Mouse (Mus musculus): ENCODE measurements at regions not wholly inside any gene's neighbourhood (a gene's known extent, or its start where the extent isn't known, plus 50 kb on each side); places are given as distances from the start of the nearest gene placed in this dataset.

GRCm38 (mm10) chr2:8628007-8628406 lies 1118.6 kb upstream of the Celf2 start:
- Histone ChIP-seq H3K9me3 (no peaks in the 10 kb centered on the region), H3K4me1 (no peaks in the 10 kb centered on the region), H3K27ac (no peak overlapping the region), H3K4me3 (no peak overlapping the region), H3K27me3 (replicated peaks) (no peaks in the 10 kb centered on the region), H3K4me2 (replicated peaks) (no peak overlapping the region), H3K9ac (no peak overlapping the region), H3K36me3 (no peaks in the 10 kb centered on the region)
- ATAC-seq (ENCODE audit: low FRiP score, low read depth), result no peak
- WGBS, result 81% methylated on average over 1 of the region's 1 CpGs

GRCm38 (mm10) chr2:8628485-8629208 lies 1119.3 kb upstream of the Celf2 start:
- Histone ChIP-seq H3K4me3 (no peak overlapping the region), H3K9me3 (no peaks in the 10 kb centered on the region), H3K9ac (no peak overlapping the region), H3K27me3 (replicated peaks) (no peaks in the 10 kb centered on the region), H3K27ac (no peak overlapping the region), H3K4me2 (replicated peaks) (no peak overlapping the region), H3K4me1 (no peaks in the 10 kb centered on the region), H3K36me3 (no peaks in the 10 kb centered on the region)
- ATAC-seq (ENCODE audit: low FRiP score, low read depth), result no peak
- WGBS, result 95% methylated on average over 2 of the region's 2 CpGs

- H3K36me3 ChIP-seq, result no peaks in the 10 kb centered on the region
- no peaks in the 10 kb centered on the region for H3K4me1 ChIP-seq
- no peak overlapping the region for H3K4me2 ChIP-seq (replicated peaks)
- WGBS, result 68% methylated on average over 7 of the region's 7 CpGs
- H3K9ac ChIP-seq, result no peak overlapping the region
- no peak overlapping the region for H3K4me3 ChIP-seq
- H3K9me3 ChIP-seq, result no peaks in the 10 kb centered on the region
- H3K27ac ChIP-seq, result no peak overlapping the region
- no peaks in the 10 kb centered on the region for H3K27me3 ChIP-seq (replicated peaks)
- no peak for ATAC-seq (ENCODE audit: low FRiP score, low read depth)
Measured at GRCm38 (mm10) chr2:8638082-8638481, 1128.7 kb upstream of the Celf2 start.

GRCm38 (mm10) chr2:8639282-8639681 lies 1129.9 kb upstream of the Celf2 start:
- 51% methylated on average over 3 of the region's 3 CpGs for WGBS

GRCm38 (mm10) chr2:8645463-8645862 lies 1136.1 kb upstream of the Celf2 start:
- Histone ChIP-seq H3K27ac (no peak overlapping the region), H3K9me3 (no peaks in the 10 kb centered on the region), H3K4me1 (no peaks in the 10 kb centered on the region), H3K36me3 (no peaks in the 10 kb centered on the region), H3K4me3 (no peak overlapping the region), H3K4me2 (replicated peaks) (no peak overlapping the region), H3K27me3 (replicated peaks) (no peaks in the 10 kb centered on the region), H3K9ac (no peak overlapping the region)
- 60% methylated on average over 1 of the region's 1 CpGs for WGBS
- no peak for ATAC-seq (ENCODE audit: low FRiP score, low read depth)

More at GRCm38 (mm10) chr2:8639282-8639681, 1129.9 kb upstream of the Celf2 start:
- Histone ChIP-seq H3K9ac (no peak overlapping the region), H3K27ac (no peak overlapping the region), H3K9me3 (no peaks in the 10 kb centered on the region), H3K27me3 (replicated peaks) (no peaks in the 10 kb centered on the region), H3K36me3 (no peaks in the 10 kb centered on the region), H3K4me2 (replicated peaks) (no peak overlapping the region), H3K4me3 (no peak overlapping the region), H3K4me1 (no peaks in the 10 kb centered on the region)
- ATAC-seq (ENCODE audit: low FRiP score, low read depth), result no peak

GRCm38 (mm10) chr2:8660544-8660943 lies 1151.2 kb upstream of the Celf2 start:
- no peaks in the 10 kb centered on the region for H3K27me3 ChIP-seq (replicated peaks)
- H3K4me2 ChIP-seq (replicated peaks), result no peak overlapping the region
- 84% methylated on average over 7 of the region's 7 CpGs for WGBS
- no peaks in the 10 kb centered on the region for H3K9me3 ChIP-seq
- H3K36me3 ChIP-seq, result no peaks in the 10 kb centered on the region
- no peak overlapping the region for H3K27ac ChIP-seq
- no peaks in the 10 kb centered on the region for H3K4me1 ChIP-seq
- H3K9ac ChIP-seq, result no peak overlapping the region
- ATAC-seq (ENCODE audit: low FRiP score, low read depth), result no peak
- H3K4me3 ChIP-seq, result no peak overlapping the region

- 22% methylated on average over 10 of the region's 10 CpGs for WGBS
- no peak overlapping the region for H3K4me3 ChIP-seq
Measured at GRCm38 (mm10) chr2:8673751-8674378, 1164.5 kb upstream of the Celf2 start.

GRCm38 (mm10) chr2:8675537-8675936 lies 1166.2 kb upstream of the Celf2 start:
- H3K9ac ChIP-seq, result no peak overlapping the region
- no peaks in the 10 kb centered on the region for H3K9me3 ChIP-seq
- ATAC-seq (ENCODE audit: low FRiP score, low read depth), result no peak
- no peaks in the 10 kb centered on the region for H3K36me3 ChIP-seq
- no peak overlapping the region for H3K4me3 ChIP-seq
- 72% methylated on average over 4 of the region's 4 CpGs for WGBS
- H3K4me1 ChIP-seq, result no peaks in the 10 kb centered on the region
- no peak overlapping the region for H3K27ac ChIP-seq
- no peaks in the 10 kb centered on the region for H3K27me3 ChIP-seq (replicated peaks)
- H3K4me2 ChIP-seq (replicated peaks), result no peak overlapping the region

More at GRCm38 (mm10) chr2:8673751-8674378, 1164.5 kb upstream of the Celf2 start:
- H3K9me3 ChIP-seq, result no peaks in the 10 kb centered on the region
- no peak overlapping the region for H3K27ac ChIP-seq
- peak; percentile 34; the same call in 1 of the 2 replicates for ATAC-seq (ENCODE audit: low FRiP score, low read depth)
- H3K36me3 ChIP-seq, result no peaks in the 10 kb centered on the region
- H3K4me1 ChIP-seq, result no peaks in the 10 kb centered on the region
- no peak overlapping the region for H3K4me2 ChIP-seq (replicated peaks)
- no peaks in the 10 kb centered on the region for H3K27me3 ChIP-seq (replicated peaks)
- no peak overlapping the region for H3K9ac ChIP-seq

GRCm38 (mm10) chr2:8676546-8676945 lies 1167.2 kb upstream of the Celf2 start:
- ATAC-seq (ENCODE audit: low FRiP score, low read depth), result no peak
- no peak overlapping the region for H3K4me3 ChIP-seq
- H3K9ac ChIP-seq, result no peak overlapping the region
- no peaks in the 10 kb centered on the region for H3K36me3 ChIP-seq
- no peak overlapping the region for H3K27ac ChIP-seq
- no peaks in the 10 kb centered on the region for H3K27me3 ChIP-seq (replicated peaks)
- no peak overlapping the region for H3K4me2 ChIP-seq (replicated peaks)
- 15% methylated on average over 4 of the region's 4 CpGs for WGBS
- no peaks in the 10 kb centered on the region for H3K4me1 ChIP-seq
- H3K9me3 ChIP-seq, result no peaks in the 10 kb centered on the region

- no peak overlapping the region for H3K4me2 ChIP-seq (replicated peaks)
- H3K4me3 ChIP-seq, result no peak overlapping the region
- H3K27me3 ChIP-seq (replicated peaks), result no peaks in the 10 kb centered on the region
- H3K9ac ChIP-seq, result no peak overlapping the region
- H3K4me1 ChIP-seq, result no peaks in the 10 kb centered on the region
- H3K36me3 ChIP-seq, result no peaks in the 10 kb centered on the region
- ATAC-seq (ENCODE audit: low FRiP score, low read depth), result no peak
- H3K9me3 ChIP-seq, result no peaks in the 10 kb centered on the region
- H3K27ac ChIP-seq, result no peak overlapping the region
- WGBS, result 37% methylated on average over 8 of the region's 8 CpGs
Measured at GRCm38 (mm10) chr2:8690846-8691643, 1181.7 kb upstream of the Celf2 start.

GRCm38 (mm10) chr2:8729306-8729705 lies 1151.7 kb upstream of the 4930412O13Rik start:
- Histone ChIP-seq H3K36me3 (no peaks in the 10 kb centered on the region), H3K4me3 (no peak overlapping the region), H3K27ac (no peak overlapping the region), H3K27me3 (replicated peaks) (no peaks in the 10 kb centered on the region), H3K9me3 (no peaks in the 10 kb centered on the region), H3K9ac (no peak overlapping the region), H3K4me2 (replicated peaks) (no peak overlapping the region), H3K4me1 (no peaks in the 10 kb centered on the region)
- WGBS, result 83% methylated on average over 8 of the region's 8 CpGs
- ATAC-seq (ENCODE audit: low FRiP score, low read depth), result no peak

- no peak overlapping the region for H3K27ac ChIP-seq
- H3K4me1 ChIP-seq, result no peaks in the 10 kb centered on the region
- ATAC-seq (ENCODE audit: low FRiP score, low read depth), result 0 out of 2 replicates have a peak, but pooled peaks have one; percentile 33
- no peaks in the 10 kb centered on the region for H3K36me3 ChIP-seq
- no peak overlapping the region for H3K9ac ChIP-seq
- WGBS, result 21% methylated on average over 1 of the region's 1 CpGs
- no peaks in the 10 kb centered on the region for H3K9me3 ChIP-seq
- H3K4me2 ChIP-seq (replicated peaks), result no peak overlapping the region
- no peak overlapping the region for H3K4me3 ChIP-seq
- no peaks in the 10 kb centered on the region for H3K27me3 ChIP-seq (replicated peaks)
Measured at GRCm38 (mm10) chr2:8754142-8754541, 1126.9 kb upstream of the 4930412O13Rik start.

Measured in neural tube, embryonic 12.5 days (tissue).